Mouse (Mus musculus) lung, embryonic 15.5 days (tissue): ENCODE data around the gene Shtn1. TPM values are rescaled to one million over a fixed set of nuclear protein-coding genes. Genes with fewer than 3 reads are reported as not detected.

Experiments
- ATAC-seq: fragments of 200-750 bp; cut with Nextera tagmentation; 2 replicates; pipeline ENCODE4 v1.8.0; 2017; ENCODE audit warnings: moderate number of reproducible peaks, borderline replicate concordance; ENCODE audit not compliant: low FRiP score, low TSS enrichment; ENCODE audit errors: extremely low read depth
- H3K27ac ChIP-seq: fragments of 300-500 bp; sonication (generic); 2 replicates; pipeline ENCODE4 v1.5.1; 2015; ENCODE audit warnings: moderate library complexity, mild to moderate bottlenecking, inconsistent platforms
- H3K27me3 ChIP-seq: fragments of 300-500 bp; sonication (generic); 2 replicates; pipeline ENCODE4 v1.6.1; 2015; ENCODE audit warnings: inconsistent platforms
- H3K36me3 ChIP-seq: fragments of 300-500 bp; sonication (generic); 2 replicates; pipeline ENCODE4 v1.6.1; 2015; ENCODE audit warnings: inconsistent platforms
- H3K4me1 ChIP-seq: fragments of 300-500 bp; sonication (generic); 2 replicates; pipeline ENCODE4 v1.6.1; 2015; ENCODE audit warnings: inconsistent platforms
- H3K4me2 ChIP-seq: fragments of 300-500 bp; sonication (generic); 2 replicates; pipeline ENCODE4 v1.6.1; 2015; ENCODE audit warnings: inconsistent platforms, mild to moderate bottlenecking, moderate library complexity
- H3K4me3 ChIP-seq: fragments of 300-500 bp; sonication (generic); 2 replicates; pipeline ENCODE4 v1.5.1; 2015; ENCODE audit warnings: mild to moderate bottlenecking, inconsistent platforms
- H3K9ac ChIP-seq: fragments of 300-500 bp; sonication (generic); 2 replicates; pipeline ENCODE4 v1.6.1; 2015; ENCODE audit warnings: inconsistent platforms
- H3K9me3 ChIP-seq: fragments of 300-500 bp; sonication (generic); 2 replicates; pipeline ENCODE4 v1.6.1; 2016; ENCODE audit warnings: inconsistent platforms
- WGBS: fragments of 180-500 bp; shearing (Covaris S2); methylation state at CpG from one replicate; pipeline ENCODE4 v1.1.7; 2015; 5-methylcytosine and 5-hydroxymethylcytosine counted together
- polyA plus RNA-seq: library from polyadenylated mRNA; unstranded; fragments of >200 nt; fragmentation: Nextera tagmentation; extraction: Ambion mirVana; gene quantifications from 2 replicates; pipeline ENCODE4 v1.2.1, GENCODE M21; 2015

Shtn1 gene
- polyA plus RNA-seq, 1 experiment from 2014 or later: 5.8 TPM

DNA sequence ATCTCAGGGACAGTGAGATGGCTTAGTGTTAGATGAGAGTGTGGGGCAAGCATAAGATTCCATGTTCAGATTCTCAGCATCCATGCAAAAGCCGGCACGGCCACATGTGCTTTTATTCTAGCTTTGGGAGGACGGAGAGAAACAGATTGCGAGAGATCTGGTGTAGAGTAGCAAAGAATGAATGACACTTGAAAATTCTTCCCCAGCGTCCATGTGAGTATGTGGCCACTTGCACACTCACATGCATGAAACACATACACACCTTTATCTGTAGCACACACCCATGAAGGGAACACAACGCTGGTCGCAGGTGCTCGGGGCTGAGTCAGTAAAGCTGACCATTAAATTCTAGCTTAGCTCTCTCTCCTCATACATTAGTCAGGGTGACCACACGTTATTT, 24.3 kb downstream of the Shtn1 start:
- no peak overlapping the region for H3K4me3 ChIP-seq
- no peak overlapping the region for H3K9ac ChIP-seq
- no peak for ATAC-seq
- H3K27ac ChIP-seq: no peak overlapping the region
- WGBS: 86% methylated on average over 9 of the region's 9 CpGs
- no peaks in the 10 kb centered on the region for H3K4me1 ChIP-seq
- no peaks in the 10 kb centered on the region for H3K27me3 ChIP-seq
- H3K4me2 ChIP-seq: no peak overlapping the region
- no peaks in the 10 kb centered on the region for H3K9me3 ChIP-seq
- H3K36me3 ChIP-seq: no peaks in the 10 kb centered on the region

DNA sequence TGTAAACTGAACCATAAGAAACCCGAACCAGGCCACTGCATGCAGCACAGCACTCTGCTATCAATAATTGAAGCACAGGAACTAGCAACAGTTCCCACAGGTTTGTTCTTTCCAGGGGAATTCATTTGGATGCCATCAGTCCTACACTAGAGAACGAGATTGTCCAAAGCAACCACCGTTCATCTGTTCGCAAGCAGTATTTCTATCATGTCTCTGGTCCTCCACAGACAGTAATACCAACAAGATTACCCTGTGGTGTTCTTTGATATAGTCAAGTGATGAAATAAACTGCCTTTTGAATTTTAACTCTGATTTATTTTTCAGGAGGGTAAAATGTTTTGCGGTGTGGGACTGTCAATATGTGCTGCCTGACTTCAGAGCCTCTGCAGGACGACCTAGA, 27.0 kb downstream of the Shtn1 start:
- Histone ChIP-seq H3K4me2 (no peak overlapping the region), H3K36me3 (no peaks in the 10 kb centered on the region), H3K9me3 (no peaks in the 10 kb centered on the region), H3K9ac (no peak overlapping the region), H3K4me3 (no peak overlapping the region), H3K27ac (no peak overlapping the region), H3K4me1 (no peaks in the 10 kb centered on the region), H3K27me3 (no peaks in the 10 kb centered on the region)
- no peak for ATAC-seq
- WGBS: 86% methylated on average over 6 of the region's 6 CpGs

DNA sequence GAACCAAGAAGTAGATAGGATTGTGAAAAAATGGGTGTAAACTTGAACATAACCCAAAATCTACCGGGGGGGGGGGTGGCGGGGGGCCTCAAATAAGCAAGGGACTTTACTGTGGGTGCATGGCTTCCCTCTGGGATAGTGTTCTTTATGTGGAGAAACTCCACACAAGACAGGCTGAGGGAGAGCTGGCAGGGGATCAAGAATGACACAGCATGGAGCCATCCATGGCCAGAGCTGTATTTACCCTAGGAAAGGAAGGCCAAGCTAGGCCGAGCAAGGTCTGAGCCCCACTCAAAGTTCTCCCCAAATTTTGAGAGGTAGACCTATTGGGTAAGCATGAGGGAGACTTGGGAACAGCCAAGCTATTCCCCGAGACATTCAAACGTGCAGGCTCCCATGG, 28.4 kb downstream of the Shtn1 start:
- Histone ChIP-seq H3K4me2 (no peak overlapping the region), H3K4me3 (no peak overlapping the region), H3K27me3 (no peaks in the 10 kb centered on the region), H3K9ac (no peak overlapping the region), H3K27ac (no peak overlapping the region), H3K9me3 (no peaks in the 10 kb centered on the region), H3K4me1 (no peaks in the 10 kb centered on the region), H3K36me3 (no peaks in the 10 kb centered on the region)
- 84% methylated on average over 5 of the region's 5 CpGs for WGBS
- ATAC-seq: no peak

DNA sequence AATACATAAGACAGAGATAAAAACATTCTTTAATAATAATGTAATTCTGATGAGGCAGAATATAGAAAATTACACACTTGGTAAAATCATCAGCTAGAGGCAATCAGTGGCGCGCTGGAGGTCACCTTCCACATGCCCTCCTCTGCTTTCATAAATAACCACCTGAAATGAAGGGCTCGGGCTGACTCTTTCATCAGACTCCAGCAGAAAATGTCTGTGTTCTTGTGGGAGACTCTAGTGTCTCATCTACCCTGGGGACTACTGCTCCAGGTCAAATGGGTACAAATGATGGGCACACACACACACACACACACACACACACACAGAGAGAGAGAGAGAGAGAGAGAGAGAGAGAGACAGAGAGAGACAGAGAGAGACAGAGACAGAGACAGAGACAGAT, 34.8 kb downstream of the Shtn1 start:
- Histone ChIP-seq H3K36me3 (no peaks in the 10 kb centered on the region), H3K27me3 (no peaks in the 10 kb centered on the region), H3K9ac (no peak overlapping the region), H3K4me2 (no peak overlapping the region), H3K27ac (no peak overlapping the region), H3K4me1 (no peaks in the 10 kb centered on the region), H3K9me3 (no peaks in the 10 kb centered on the region), H3K4me3 (no peak overlapping the region)
- ATAC-seq: no peak
- 80% methylated on average over 3 of the region's 3 CpGs for WGBS

DNA sequence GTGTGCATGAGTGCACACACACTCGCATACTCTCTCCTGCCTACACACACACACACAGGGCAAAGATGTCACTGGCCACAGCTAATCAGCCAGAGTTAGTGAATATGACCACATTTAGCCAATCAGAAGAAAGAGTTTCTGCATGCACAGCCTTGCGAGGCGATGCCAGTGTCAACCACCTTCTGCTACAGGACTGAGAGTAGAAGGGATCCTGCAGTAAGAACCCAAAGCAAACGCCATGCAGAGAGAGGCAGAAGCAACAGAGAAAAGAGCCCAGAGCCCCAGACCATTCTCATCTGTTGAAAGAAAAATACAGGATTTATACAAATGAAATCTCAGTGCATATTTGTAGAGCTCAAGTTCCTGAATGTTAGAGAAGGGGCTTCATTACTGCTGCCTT, 37.1 kb downstream of the Shtn1 start:
- Histone ChIP-seq H3K9ac (no peak overlapping the region), H3K36me3 (no peaks in the 10 kb centered on the region), H3K27me3 (no peaks in the 10 kb centered on the region), H3K4me3 (no peak overlapping the region), H3K4me2 (no peak overlapping the region), H3K4me1 (no peaks in the 10 kb centered on the region), H3K27ac (no peak overlapping the region), H3K9me3 (no peaks in the 10 kb centered on the region)
- 70% methylated on average over 4 of the region's 4 CpGs for WGBS
- ATAC-seq: no peak

DNA sequence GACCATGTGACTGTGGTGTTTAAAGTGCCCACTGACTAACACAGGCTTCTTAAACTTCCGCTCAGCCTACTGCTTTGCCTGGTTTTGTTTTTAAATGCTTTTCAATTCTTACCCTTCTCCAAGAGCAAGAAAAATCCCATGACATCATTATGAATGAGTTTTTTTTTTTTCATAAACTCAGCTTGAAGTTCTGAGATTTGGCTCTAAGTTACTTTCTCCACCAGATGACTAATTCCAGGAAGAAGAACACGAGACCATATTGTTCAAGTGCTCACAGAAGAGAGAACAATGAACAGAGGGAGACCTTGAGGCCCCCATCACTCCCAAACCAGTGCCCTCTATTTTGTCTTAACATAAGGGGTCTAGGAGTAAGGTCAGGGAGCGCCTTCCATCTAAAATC, 39.1 kb downstream of the Shtn1 start:
- H3K4me2 ChIP-seq: no peak overlapping the region
- ATAC-seq: no peak
- WGBS: 59% methylated on average over 3 of the region's 3 CpGs
- H3K4me3 ChIP-seq: no peak overlapping the region
- H3K36me3 ChIP-seq: no peaks in the 10 kb centered on the region
- no peaks in the 10 kb centered on the region for H3K27me3 ChIP-seq
- H3K9me3 ChIP-seq: no peaks in the 10 kb centered on the region
- no peak overlapping the region for H3K9ac ChIP-seq
- no peaks in the 10 kb centered on the region for H3K4me1 ChIP-seq
- no peak overlapping the region for H3K27ac ChIP-seq

DNA sequence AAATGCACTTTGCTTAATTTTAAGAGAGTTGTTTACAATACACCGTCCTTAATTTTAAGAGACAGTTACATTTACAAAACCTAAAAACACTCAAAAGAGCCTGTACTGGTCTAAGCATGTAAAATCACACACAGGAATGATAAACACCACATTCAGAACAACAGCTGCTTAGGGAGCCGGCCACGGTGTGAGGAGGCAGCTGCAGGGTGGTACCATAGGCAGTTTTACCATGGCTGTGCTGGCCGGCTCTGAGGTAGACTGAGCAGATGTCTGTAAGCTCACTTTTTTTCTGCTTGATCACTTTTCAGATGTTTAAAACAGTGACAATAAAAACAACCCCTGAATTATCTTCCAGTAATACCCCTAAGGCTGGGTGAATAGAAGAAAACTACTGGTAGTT, 42.7 kb downstream of the Shtn1 start:
- Histone ChIP-seq H3K4me1 (no peaks in the 10 kb centered on the region), H3K4me3 (no peak overlapping the region), H3K4me2 (no peak overlapping the region), H3K36me3 (no peaks in the 10 kb centered on the region), H3K27ac (no peak overlapping the region), H3K9ac (no peak overlapping the region), H3K27me3 (no peaks in the 10 kb centered on the region), H3K9me3 (no peaks in the 10 kb centered on the region)
- ATAC-seq: no peak
- 67% methylated on average over 4 of the region's 4 CpGs for WGBS

DNA sequence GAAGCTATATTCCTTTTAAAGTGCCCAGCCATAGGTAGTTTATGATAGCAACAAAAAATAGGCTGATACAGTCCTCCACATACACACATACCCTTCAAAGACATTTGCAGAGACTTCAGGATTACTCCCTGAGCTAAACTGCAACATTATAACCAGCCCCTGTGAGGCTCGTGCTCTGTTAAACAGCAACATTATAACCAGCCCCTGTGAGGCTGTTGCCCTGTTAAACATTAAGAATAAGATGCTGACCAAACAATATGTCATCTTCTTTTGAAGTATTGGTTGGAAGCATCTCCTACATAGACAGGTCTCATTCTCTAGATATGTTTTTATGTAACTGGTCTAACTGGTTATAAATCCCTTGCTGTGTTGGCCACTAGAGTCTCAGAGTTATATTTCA, 45.7 kb downstream of the Shtn1 start:
- 84% methylated on average over 1 of the region's 1 CpGs for WGBS
- H3K9ac ChIP-seq: no peak overlapping the region
- H3K27ac ChIP-seq: no peak overlapping the region

DNA sequence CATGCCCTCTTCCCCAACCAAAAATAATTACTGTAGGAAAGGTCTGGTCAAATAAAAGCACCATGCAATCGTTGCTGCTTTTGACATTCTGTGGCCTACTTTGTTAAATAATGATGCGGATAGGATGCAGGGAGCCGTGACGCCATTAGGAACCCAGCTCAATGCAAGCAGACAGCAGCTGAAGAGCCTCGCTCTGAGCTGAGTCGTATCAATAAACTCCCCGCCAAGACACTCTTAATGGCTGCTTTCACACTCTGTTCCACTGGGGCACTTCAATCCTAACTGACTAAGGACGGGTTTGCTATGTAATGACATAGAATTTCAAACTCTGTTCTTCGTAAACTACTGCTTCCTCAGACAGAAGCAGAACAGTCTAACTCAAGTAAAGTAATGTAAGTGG, 46.9 kb downstream of the Shtn1 start:
- no peak for ATAC-seq
- H3K27me3 ChIP-seq: no peaks in the 10 kb centered on the region

More for the DNA sequence above, 45.7 kb downstream of the Shtn1 start:
- Histone ChIP-seq H3K4me2 (no peak overlapping the region), H3K9me3 (no peaks in the 10 kb centered on the region), H3K4me1 (no peaks in the 10 kb centered on the region), H3K36me3 (no peaks in the 10 kb centered on the region), H3K27me3 (no peaks in the 10 kb centered on the region), H3K4me3 (no peak overlapping the region)
- ATAC-seq: no peak

DNA sequence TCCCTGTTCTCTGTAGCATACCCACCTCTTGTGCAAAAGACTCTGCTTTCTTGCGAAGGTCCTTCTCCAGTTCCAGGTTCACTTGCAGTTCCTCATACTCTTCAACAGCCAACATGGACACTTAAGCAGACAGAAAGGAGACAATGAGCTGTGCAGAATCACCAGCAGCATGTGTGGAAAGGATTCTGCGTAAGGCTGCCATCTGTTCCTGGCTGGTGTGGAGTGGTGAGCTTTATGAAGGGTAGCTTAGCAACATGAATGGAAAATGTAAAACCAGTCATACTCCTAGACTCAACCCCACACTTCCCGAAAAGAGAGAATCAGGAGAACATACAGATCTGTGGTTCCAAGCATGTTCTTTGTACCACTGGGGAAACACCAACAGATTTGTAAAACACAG, 47.8 kb downstream of the Shtn1 start:
- no peak for ATAC-seq
- Histone ChIP-seq H3K4me3 (no peak overlapping the region), H3K9ac (no peak overlapping the region), H3K27me3 (no peaks in the 10 kb centered on the region), H3K27ac (no peak overlapping the region), H3K36me3 (no peaks in the 10 kb centered on the region), H3K4me2 (no peak overlapping the region), H3K9me3 (no peaks in the 10 kb centered on the region), H3K4me1 (no peaks in the 10 kb centered on the region)
- WGBS: 87% methylated on average over 3 of the region's 3 CpGs

More for the DNA sequence above, 46.9 kb downstream of the Shtn1 start:
- Histone ChIP-seq H3K4me3 (no peak overlapping the region), H3K4me2 (no peak overlapping the region), H3K4me1 (no peaks in the 10 kb centered on the region), H3K27ac (no peak overlapping the region), H3K9ac (no peak overlapping the region), H3K9me3 (no peaks in the 10 kb centered on the region), H3K36me3 (no peaks in the 10 kb centered on the region)
- 74% methylated on average over 9 of the region's 9 CpGs for WGBS

DNA sequence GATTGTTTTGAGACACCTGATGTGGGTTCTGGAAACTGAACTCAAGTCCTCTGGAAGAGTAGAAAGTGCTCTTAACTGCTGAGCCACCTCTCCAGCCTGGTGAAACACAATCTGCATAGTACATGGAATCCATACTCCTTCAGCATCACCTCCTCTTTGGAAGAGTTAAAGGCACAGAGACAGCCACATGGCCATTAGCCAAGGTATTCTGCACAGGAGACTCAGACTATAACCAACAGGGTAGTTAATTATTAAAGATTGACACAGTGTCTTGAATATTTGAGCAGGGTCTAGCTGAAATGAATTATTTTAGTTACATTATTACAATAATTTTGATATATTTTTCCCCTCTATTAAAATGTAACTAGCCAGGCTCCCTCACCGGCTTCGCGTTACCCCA, 52.0 kb downstream of the Shtn1 start:
- no peaks in the 10 kb centered on the region for H3K9me3 ChIP-seq
- H3K27me3 ChIP-seq: no peaks in the 10 kb centered on the region
- H3K4me1 ChIP-seq: no peaks in the 10 kb centered on the region
- H3K4me3 ChIP-seq: no peak overlapping the region
- ATAC-seq: no peak
- H3K4me2 ChIP-seq: no peak overlapping the region
- no peaks in the 10 kb centered on the region for H3K36me3 ChIP-seq
- WGBS: 77% methylated on average over 3 of the region's 3 CpGs
- no peak overlapping the region for H3K9ac ChIP-seq
- no peak overlapping the region for H3K27ac ChIP-seq

DNA sequence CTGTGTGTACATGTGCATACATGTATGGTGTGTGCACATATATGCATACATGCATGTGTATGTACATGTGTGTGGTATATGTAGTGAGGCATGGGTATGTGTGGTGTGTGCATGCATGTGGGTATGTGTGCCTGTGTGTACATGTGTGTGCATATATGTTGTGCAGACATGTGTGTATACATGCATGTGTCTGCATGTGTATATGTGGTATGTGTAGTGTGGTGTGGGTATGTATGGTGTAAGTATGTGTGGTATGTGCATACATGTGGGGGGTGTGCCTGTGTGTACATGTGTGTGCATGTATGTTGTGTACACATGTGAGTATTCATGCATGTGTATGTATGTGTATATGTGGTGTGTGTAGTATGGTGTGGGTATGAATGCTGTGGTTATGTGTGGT, 54.3 kb downstream of the Shtn1 start:
- no peak overlapping the region for H3K4me2 ChIP-seq
- no peak overlapping the region for H3K9ac ChIP-seq
- no peaks in the 10 kb centered on the region for H3K36me3 ChIP-seq
- ATAC-seq: no peak
- no peak overlapping the region for H3K27ac ChIP-seq
- no peak overlapping the region for H3K4me3 ChIP-seq
- no peaks in the 10 kb centered on the region for H3K9me3 ChIP-seq
- H3K27me3 ChIP-seq: no peaks in the 10 kb centered on the region
- no peaks in the 10 kb centered on the region for H3K4me1 ChIP-seq

DNA sequence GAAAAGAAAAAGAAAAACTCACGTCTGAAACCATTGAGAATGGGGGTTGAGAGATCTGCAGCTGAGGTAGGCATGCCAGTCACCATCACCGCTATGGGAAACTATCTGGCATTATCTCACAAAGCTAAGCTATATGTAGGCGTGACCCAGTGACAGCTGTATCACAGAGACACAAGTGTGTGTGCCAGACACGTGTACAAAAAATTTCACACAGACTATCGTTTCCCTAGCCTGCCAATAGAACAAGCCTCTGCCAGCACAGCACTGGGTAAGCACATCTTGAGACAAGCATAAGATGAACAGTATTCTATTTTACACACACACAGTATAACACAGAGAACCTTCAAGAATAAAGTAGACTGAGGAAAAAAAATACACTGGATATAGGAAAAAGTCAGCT, 65.1 kb downstream of the Shtn1 start:
- H3K9ac ChIP-seq: no peak overlapping the region
- H3K4me2 ChIP-seq: no peak overlapping the region
- no peak overlapping the region for H3K27ac ChIP-seq
- no peaks in the 10 kb centered on the region for H3K9me3 ChIP-seq
- H3K27me3 ChIP-seq: no peaks in the 10 kb centered on the region
- ATAC-seq: no peak
- H3K4me3 ChIP-seq: no peak overlapping the region
- H3K4me1 ChIP-seq: no peaks in the 10 kb centered on the region
- no peaks in the 10 kb centered on the region for H3K36me3 ChIP-seq
- WGBS: 62% methylated on average over 5 of the region's 5 CpGs
